Mouse (Mus musculus) intestine, embryonic 14.5 days (tissue): ENCODE results near the gene Fus. TPM values are rescaled to one million over a fixed set of nuclear protein-coding genes. Genes with fewer than 3 reads are reported as not detected.

Experiments
- ATAC-seq: fragments of 200-750 bp; cut with Nextera tagmentation; replicated peaks from 2 replicates; pipeline ENCODE4 v1.8.0; 2017; ENCODE audit warnings: low read depth, moderate number of reproducible peaks, moderate TSS enrichment, moderate library complexity; ENCODE audit not compliant: low FRiP score, low TSS enrichment
- DNase-seq: peaks from one replicate; pipeline ENCODE4 v3.0.0-alpha.2; 2018; ENCODE audit warnings: low spot score
- H3K27ac ChIP-seq: fragments of 300-500 bp; sonication (generic); 2 replicates; pipeline ENCODE4 v1.5.1; 2014; ENCODE audit warnings: low read depth, mild to moderate bottlenecking, control low read depth
- H3K27me3 ChIP-seq: fragments of 300-500 bp; sonication (generic); replicated peaks from 2 replicates; pipeline ENCODE4 v1.6.1; 2014; ENCODE audit warnings: low read length, control low read depth; ENCODE audit not compliant: control insufficient read depth, insufficient read depth
- H3K36me3 ChIP-seq: fragments of 300-500 bp; sonication (generic); 2 replicates; pipeline ENCODE4 v1.6.1; 2014; ENCODE audit warnings: low read length, control low read depth; ENCODE audit not compliant: control insufficient read depth, insufficient read depth
- H3K4me1 ChIP-seq: fragments of 300-500 bp; sonication (generic); replicated peaks from 2 replicates; pipeline ENCODE4 v1.6.1; 2014; ENCODE audit warnings: low read length, control low read depth, mixed read lengths; ENCODE audit not compliant: control insufficient read depth, insufficient read depth
- H3K4me2 ChIP-seq: fragments of 300-500 bp; sonication (generic); 2 replicates; pipeline ENCODE4 v1.6.1; 2014; ENCODE audit warnings: low read length
- H3K4me3 ChIP-seq: fragments of 300-500 bp; sonication (generic); 2 replicates; pipeline ENCODE4 v1.5.1; 2014; ENCODE audit warnings: low read depth, low read length, control low read depth, mixed read lengths
- H3K9ac ChIP-seq: fragments of 300-500 bp; sonication (generic); 2 replicates; pipeline ENCODE4 v1.6.1; 2014; ENCODE audit warnings: mild to moderate bottlenecking, low read length
- H3K9me3 ChIP-seq: fragments of 300-500 bp; sonication (generic); 2 replicates; pipeline ENCODE4 v1.6.1; 2016; ENCODE audit warnings: low read length, control low read depth; ENCODE audit not compliant: control insufficient read depth
- WGBS: fragments of 180-500 bp; shearing (Covaris S2); extraction: QIAGEN DNeasy Blood & Tissue Kit; methylation state at CpG from one replicate; pipeline ENCODE4 v1.1.7; 2014; 5-methylcytosine and 5-hydroxymethylcytosine counted together
- polyA plus RNA-seq: library from polyadenylated mRNA; unstranded; fragments of >200 nt; fragmentation: Nextera tagmentation; extraction: Ambion mirVana; gene quantifications from 2 replicates; pipeline ENCODE4 v1.2.1, GENCODE M21; 2014

Fus gene
- polyA plus RNA-seq, 1 experiment from 2014 or later, result 52.5 TPM

DNA sequence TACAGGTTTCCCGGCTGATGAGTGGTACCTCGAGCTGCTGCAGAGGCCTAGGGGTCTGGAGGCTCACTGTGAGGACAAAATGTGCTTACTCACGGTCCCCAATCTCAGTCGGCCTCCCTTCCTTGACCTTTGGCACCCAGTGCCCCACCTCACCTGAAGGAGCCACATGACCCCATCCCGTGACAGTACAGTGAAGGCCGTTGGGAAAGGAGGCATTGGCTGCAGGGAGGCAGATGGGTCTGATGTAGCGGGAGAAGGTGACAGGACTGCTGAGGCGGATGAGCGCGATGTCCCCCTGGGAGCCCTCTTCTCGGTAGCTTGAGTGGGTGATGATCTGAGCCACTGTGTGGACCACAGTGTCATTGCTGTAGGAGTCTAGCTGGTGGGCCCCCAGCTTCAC, 40.4 kb upstream of the Fus start:
- no peak for DNase-seq
- peaks cover 42% of the 10 kb centered on the region for H3K36me3 ChIP-seq
- no peak overlapping the region for H3K4me2 ChIP-seq
- H3K4me1 ChIP-seq, result peaks cover 7% of the 10 kb centered on the region; the same call in 1 of the 2 replicates
- WGBS, result 78% methylated on average over 11 of the region's 11 CpGs
- H3K4me3 ChIP-seq, result no peak overlapping the region
- H3K9me3 ChIP-seq, result no peaks in the 10 kb centered on the region
- H3K27ac ChIP-seq, result no peak overlapping the region
- no peak overlapping the region for H3K9ac ChIP-seq
- no peak for ATAC-seq
- H3K27me3 ChIP-seq, result peaks cover 6% of the 10 kb centered on the region; the same call in 1 of the 2 replicates

DNA sequence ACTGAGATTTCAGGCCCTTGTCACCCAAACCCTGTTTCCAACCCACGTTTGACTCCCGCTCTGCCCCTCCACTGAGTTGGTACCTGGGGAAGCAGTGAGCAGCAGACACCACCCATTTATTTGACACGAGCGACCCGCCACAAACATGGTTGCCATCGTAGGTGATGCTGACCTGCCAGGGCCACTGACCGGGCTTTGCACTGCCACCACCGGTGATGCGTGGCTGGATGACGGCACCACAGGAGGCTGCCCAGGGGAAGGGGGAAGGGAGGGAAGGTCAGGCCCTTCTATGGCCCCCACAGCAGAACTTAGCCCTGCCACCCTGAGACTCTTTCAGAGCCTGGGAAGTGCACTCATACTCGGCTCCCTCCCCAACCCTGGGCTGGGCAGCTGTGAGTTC, 39.5 kb upstream of the Fus start:
- Histone ChIP-seq H3K9me3 (no peaks in the 10 kb centered on the region), H3K4me3 (no peak overlapping the region), H3K4me1 (peaks cover 9% of the 10 kb centered on the region; the same call in 1 of the 2 replicates), H3K36me3 (peaks cover 38% of the 10 kb centered on the region), H3K27me3 (peaks cover 6% of the 10 kb centered on the region; the same call in 1 of the 2 replicates), H3K9ac (no peak overlapping the region), H3K27ac (no peak overlapping the region), H3K4me2 (peak overlapping the region; percentile 40; the same call in 1 of the 2 replicates)
- ATAC-seq, result no peak
- no peak for DNase-seq
- WGBS, result 90% methylated on average over 11 of the region's 11 CpGs

DNA sequence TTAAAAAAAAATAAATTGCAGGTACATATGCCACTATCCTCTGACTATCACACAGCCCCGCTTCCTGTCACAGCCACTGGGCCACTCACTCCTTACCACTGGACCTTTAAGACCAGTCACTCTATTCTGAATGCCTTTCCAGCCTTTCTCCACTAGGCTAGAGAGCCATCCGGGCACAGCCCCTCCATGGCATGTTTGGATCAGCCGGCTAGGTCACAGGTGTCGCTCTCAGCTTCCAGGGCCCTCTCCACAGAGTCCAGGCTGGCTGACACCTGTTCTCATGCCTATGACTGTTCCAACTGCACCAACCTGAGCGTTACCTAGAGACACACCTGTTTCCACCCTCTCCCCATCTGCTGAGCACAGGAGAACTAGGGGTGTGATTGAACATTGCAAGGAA, 38.7 kb upstream of the Fus start:
- Histone ChIP-seq H3K4me2 (peak overlapping the region; percentile 40), H3K36me3 (peaks cover 32% of the 10 kb centered on the region), H3K4me3 (peak overlapping the region; percentile 37), H3K27ac (no peak overlapping the region), H3K27me3 (peaks cover 6% of the 10 kb centered on the region; the same call in 1 of the 2 replicates), H3K4me1 (peaks cover 9% of the 10 kb centered on the region), H3K9me3 (no peaks in the 10 kb centered on the region), H3K9ac (peak overlapping the region; percentile 43; the same call in 1 of the 2 replicates)
- 48% methylated on average over 5 of the region's 5 CpGs for WGBS
- no peak for ATAC-seq
- no peak for DNase-seq

DNA sequence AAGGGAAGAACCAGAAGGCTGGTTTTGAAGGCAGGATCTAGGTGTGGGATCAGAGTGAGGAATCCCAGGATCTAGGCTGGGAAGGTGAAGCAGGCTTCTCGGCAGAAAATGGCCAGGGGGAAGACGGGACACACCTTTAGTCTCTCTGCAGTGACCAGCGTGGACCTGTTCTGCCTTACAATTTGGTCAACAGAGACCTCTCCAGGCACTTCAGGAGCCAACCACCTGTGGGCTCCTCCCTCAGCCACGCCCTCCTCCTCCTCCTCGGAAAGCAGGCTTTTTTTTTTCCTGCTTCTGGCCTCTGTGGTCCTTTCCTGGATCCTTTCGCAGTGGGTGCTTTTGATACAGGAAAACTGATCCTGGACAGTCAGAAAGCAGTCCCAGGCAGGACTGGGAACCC, 37.3 kb upstream of the Fus start, which contains the start of gene Prss8:
Gene Prss8 (minus strand): TSS at position 182 of the 400 bp plus-strand sequence.
- ATAC-seq (0 out of 2 replicates have a peak, but pooled peaks have one; percentile 29), DNase-seq (peak; percentile 61)
- Histone ChIP-seq H3K9me3 (no peaks in the 10 kb centered on the region), H3K4me1 (peaks cover 9% of the 10 kb centered on the region), H3K9ac (peak within 1 kb of the TSS; percentile 43), H3K27me3 (peaks cover 6% of the 10 kb centered on the region; the same call in 1 of the 2 replicates), H3K4me3 (peak within 1 kb of the TSS; percentile 37), H3K27ac (peak within 1 kb of the TSS; percentile 20; the same call in 1 of the 2 replicates), H3K4me2 (peak within 1 kb of the TSS; percentile 40), H3K36me3 (peaks cover 20% of the 10 kb centered on the region)
- 10% methylated on average over 6 of the region's 6 CpGs for WGBS

DNA sequence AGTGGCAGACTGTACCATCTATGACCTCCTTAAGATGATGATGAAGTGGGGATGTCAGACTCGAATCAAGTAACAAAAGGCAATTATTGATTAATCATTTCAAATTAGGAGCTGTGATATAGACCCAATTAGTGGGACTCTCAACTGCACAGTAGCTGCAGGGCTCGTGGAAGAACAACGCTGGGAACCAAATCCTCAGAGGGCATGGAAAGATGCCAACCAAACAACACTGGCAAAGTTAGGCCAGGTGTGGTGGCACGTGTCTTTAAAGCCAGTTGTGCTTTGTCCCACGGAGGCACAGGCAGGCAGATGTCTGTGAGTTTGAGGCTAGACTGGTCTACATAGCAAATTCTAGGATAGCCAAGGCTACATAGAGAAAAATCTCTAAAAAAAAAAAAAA, 36.6 kb upstream of the Fus start:
- H3K27ac ChIP-seq, result no peak overlapping the region
- H3K9me3 ChIP-seq, result no peaks in the 10 kb centered on the region
- WGBS, result 85% methylated on average over 5 of the region's 5 CpGs
- no peak for DNase-seq
- peaks cover 6% of the 10 kb centered on the region; the same call in 1 of the 2 replicates for H3K27me3 ChIP-seq
- peaks cover 14% of the 10 kb centered on the region for H3K36me3 ChIP-seq
- ATAC-seq, result no peak
- H3K4me3 ChIP-seq, result no peak overlapping the region
- peaks cover 9% of the 10 kb centered on the region for H3K4me1 ChIP-seq
- H3K9ac ChIP-seq, result no peak overlapping the region
- no peak overlapping the region for H3K4me2 ChIP-seq

DNA sequence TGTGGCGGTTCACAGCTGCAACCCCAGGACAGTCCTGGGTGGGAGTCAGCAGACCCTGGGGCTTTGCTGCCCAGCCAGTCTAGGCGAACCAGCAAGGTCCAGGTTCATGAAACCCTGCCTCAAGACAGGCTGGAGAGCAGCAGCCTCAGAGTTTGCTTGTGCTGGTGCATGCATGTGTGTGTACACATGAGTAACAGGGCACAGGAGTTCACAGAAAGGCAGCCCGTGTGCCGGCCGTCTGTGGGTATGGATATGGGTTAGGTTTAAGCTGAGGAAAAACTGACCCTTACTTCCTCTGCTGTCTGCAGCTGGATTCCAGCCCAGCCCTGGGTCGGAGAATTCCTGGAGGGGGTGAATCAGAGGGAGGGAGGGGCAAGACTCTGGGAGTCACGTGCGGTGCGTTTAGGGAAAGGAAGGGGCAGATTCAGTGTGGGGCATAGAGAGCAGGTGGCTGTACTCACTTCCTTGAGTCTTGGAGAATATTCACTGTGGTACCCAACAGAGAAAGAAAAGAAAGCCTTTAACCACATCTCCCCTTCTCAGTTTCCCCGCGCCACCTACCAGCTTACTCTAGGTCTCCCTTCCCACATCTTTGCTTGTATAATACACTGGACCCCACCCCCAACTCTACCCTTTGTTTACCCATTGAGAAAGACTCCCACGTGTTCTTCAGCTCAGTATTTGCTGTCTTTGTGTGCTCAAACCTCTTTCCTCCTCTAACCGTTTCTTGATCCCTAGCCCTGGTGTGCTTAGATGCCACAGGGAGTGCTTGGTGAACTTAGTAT, 35.7 kb upstream of the Fus start:
- no peak for ATAC-seq
- peaks cover 9% of the 10 kb centered on the region for H3K4me1 ChIP-seq
- peak; percentile 67 for DNase-seq
- no peaks in the 10 kb centered on the region for H3K9me3 ChIP-seq
- peaks cover 6% of the 10 kb centered on the region; the same call in 1 of the 2 replicates for H3K27me3 ChIP-seq
- peak overlapping the region; percentile 34 for H3K4me2 ChIP-seq
- peak overlapping the region; percentile 39 for H3K27ac ChIP-seq
- peaks cover 5% of the 10 kb centered on the region; the same call in 1 of the 2 replicates for H3K36me3 ChIP-seq
- no peak overlapping the region for H3K4me3 ChIP-seq
- 0 out of 2 replicates have a peak overlapping the region, but pooled peaks have one; percentile 17 for H3K9ac ChIP-seq
- WGBS, result 26% methylated on average over 13 of the region's 13 CpGs

DNA sequence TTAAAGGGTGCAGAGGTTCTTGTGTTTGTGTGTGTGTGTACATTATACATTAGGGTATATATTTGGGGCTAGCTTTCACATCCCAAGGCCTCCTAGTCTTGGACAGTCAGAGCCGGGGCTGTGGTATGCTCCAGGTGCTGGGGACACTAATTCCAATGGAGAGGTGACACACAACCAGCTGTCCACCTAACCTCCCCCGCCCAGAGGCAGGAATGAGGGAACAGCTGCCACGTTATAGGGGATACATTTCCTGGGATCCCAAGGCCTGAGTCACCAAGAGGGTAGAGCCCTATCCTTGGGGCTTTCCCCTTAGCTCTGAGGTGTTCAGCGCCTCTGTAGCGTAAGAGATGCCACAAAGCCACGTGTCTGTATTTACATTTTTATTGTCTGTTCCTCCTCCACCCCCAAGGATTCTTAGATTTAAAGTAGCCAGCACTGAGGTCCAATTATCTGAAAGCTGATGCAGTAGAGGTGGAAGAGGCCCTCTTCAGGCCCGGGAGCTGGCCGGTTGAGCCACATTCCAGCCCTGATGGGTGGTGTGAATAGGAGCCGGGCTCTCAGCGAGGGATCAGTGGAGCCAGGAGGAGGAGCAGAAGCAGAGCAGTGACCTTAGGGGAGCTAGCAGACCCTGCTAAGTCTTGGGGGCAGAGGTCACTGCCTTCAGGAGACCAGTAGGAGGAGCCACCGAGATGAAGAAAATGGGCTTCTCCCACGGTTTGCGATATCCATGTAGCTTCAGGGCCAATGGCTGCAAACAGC, 34.8 kb upstream of the Fus start:
- Histone ChIP-seq H3K9ac (no peak overlapping the region; the same call in 1 of the 2 replicates), H3K4me3 (no peak overlapping the region), H3K9me3 (no peaks in the 10 kb centered on the region), H3K4me1 (peaks cover 9% of the 10 kb centered on the region), H3K4me2 (no peak overlapping the region), H3K27me3 (peaks cover 6% of the 10 kb centered on the region; the same call in 1 of the 2 replicates), H3K27ac (peak overlapping the region; percentile 39), H3K36me3 (no peaks in the 10 kb centered on the region; the same call in 1 of the 2 replicates)
- DNase-seq, result peak; percentile 67
- no peak for ATAC-seq
- 17% methylated on average over 13 of the region's 13 CpGs for whole genome bisulfite sequencing

DNA sequence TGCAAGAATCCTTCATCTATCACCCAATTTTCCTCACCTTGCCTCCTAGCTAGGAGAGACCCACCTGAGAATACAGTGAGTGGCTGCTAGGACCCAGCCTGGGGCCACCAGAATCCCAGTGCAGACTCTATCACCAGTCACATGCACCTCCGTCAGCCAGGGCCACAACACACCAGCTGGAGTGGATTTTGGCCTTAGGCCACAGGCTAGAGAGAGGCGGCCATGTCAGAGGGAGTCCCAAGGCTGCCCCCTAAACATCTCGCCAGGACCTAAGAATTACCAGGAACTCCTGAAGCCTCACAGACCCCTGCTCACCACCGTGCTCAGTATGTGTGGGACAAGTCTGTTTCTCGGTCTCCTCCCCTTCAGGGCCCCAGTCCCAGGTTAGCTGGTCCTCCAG, 33.2 kb upstream of the Fus start:
- Histone ChIP-seq H3K36me3 (no peaks in the 10 kb centered on the region), H3K27me3 (peaks cover 6% of the 10 kb centered on the region; the same call in 1 of the 2 replicates), H3K4me1 (peaks cover 9% of the 10 kb centered on the region), H3K4me3 (no peak overlapping the region), H3K9me3 (no peaks in the 10 kb centered on the region), H3K9ac (no peak overlapping the region), H3K4me2 (no peak overlapping the region), H3K27ac (no peak overlapping the region)
- WGBS, result 87% methylated on average over 5 of the region's 5 CpGs
- ATAC-seq (no peak), DNase-seq (no peak)
